Mouse (Mus musculus): ENCODE measurements around the gene Tsc1. TPM values are rescaled to one million over a fixed set of nuclear protein-coding genes. Genes with fewer than 3 reads are reported as not detected.

Gene Tsc1
- total RNA-seq, 1 experiment, result 14.9 TPM

DNA sequence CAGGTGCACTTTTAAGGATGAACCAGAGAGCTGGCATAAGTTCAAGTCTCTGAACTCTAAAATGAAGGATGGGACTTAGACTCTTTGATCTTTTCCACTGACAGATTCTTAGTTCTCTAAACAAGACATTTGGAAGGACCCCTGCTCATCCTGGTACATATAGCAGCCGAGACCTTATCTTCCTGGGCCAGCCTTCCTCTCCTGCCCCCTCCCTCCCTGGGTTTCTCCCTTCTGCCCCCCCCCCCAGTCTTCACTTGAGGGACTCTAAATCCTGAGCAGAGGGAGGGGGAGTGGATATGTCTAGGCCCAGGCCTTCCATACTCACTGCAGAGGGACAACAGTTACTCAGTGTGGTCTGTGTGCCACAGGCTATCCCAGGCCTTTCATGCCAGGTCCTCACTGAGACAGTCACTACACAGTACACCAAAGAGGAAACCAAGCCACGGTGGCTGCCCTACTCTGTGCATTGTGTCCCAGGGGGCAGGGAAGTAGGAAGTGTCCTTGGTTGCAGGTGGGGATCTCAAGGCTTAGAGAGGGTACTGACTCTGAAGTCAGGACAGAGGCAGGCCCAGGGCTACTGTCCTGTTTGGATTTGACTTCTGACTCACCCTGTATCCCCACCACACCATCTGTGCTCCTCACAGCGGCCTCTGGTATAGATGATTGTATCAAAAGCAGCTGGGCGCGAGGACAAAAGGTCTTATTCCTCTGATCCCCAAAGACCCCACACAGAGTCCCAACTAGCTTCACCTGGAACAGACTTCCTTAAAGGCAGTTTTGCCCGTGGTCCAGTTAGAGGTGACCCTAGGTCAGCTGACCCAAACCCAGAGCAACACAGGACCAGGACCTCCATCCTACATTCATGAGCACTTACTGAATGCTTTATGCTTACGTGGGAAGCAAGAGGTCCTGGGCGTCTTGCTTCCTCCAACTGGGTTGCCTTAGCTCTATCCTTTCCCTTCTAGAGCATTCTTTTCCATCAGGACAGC, 23.2 kb upstream of the Tsc1 start:
- Histone ChIP-seq H3K27ac (ENCODE audit: insufficient read depth, low read depth, low read length, poor library complexity, severe bottlenecking) (no peak overlapping the region), H3K4me1 (ENCODE audit: control insufficient read depth in 2 of 2, insufficient read depth in 2 of 2, low read length in 2 of 2, poor library complexity in 1 of 2) (peaks cover 0 to 5% of the 10 kb centered on the region in 2 experiments; a peak in 2 of 4 replicates), H3K9me3 (ENCODE audit: control insufficient read depth, insufficient read depth, low read depth, low read length) (no peaks in the 10 kb centered on the region), H3K4me3 (ENCODE audit: insufficient read depth in 1 of 2, low read depth in 1 of 2, low read length in 2 of 2, poor library complexity in 1 of 2, severe bottlenecking in 1 of 2) (no peak overlapping the region), H3K36me3 (ENCODE audit: control insufficient read depth, insufficient read depth, low read length, poor library complexity, severe bottlenecking) (no peaks in the 10 kb centered on the region), H3K9ac (ENCODE audit: insufficient read depth, low read depth, low read length, poor library complexity, severe bottlenecking) (no peak overlapping the region)
- in situ Hi-C loops (cut with MboI; ENCODE audit: low sequenced_read_pairs in 2 of 2, unreplicated experiment in 2 of 2), result no loop called here
- TF ChIP-seq HCFC1 (IDR thresholded peaks at IDR 0.05; ENCODE audit: borderline replicate concordance, insufficient read depth, low read length), result no peak
- TF ChIP-seq ZNF384 (IDR thresholded peaks at IDR 0.05; ENCODE audit: low read depth, low read length), result no peak
- no peak for TF ChIP-seq CHD2 (IDR thresholded peaks at IDR 0.05; ENCODE audit: low read depth, low read length)
- TF ChIP-seq MAFK (IDR thresholded peaks at IDR 0.05; ENCODE audit: insufficient read depth, low read depth, low read length), result no peak
- no peak for TF ChIP-seq ZC3H11A (IDR thresholded peaks at IDR 0.05; ENCODE audit: borderline replicate concordance, low read depth, low read length)
- no peak for DNase-seq (ENCODE audit: low read depth, low spot score)

DNA sequence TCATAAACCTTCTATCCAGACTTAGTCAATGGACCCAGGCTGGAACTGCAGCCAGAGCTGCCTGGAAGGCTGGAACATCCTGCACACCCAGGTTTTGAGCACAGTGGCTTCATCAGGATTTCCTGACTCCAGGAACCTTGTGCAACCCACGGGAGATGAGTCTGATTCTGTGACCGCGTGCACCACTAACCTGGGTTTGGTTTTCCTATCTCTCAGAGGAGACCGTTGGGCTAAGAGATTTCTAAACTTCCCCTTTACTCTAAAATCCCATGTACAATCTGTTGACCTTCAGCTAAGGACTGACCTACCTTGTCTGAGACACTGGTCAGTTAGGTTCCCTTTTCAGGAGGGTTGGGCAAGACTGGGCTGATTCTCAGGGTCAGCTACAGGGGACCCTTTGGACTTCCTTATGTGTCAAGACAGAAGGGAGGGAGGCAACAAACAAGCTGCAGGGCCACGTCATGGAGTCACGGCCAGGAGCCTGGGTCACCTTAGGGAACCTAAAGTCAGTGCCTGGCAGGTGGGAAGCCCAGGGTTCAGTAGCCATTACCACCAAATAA, 22.2 kb upstream of the Tsc1 start:
- Histone ChIP-seq H3K4me1 (ENCODE audit: control insufficient read depth in 2 of 2, insufficient read depth in 2 of 2, low read length in 2 of 2, poor library complexity in 1 of 2) (peaks cover 0 to 4% of the 10 kb centered on the region in 2 experiments; a peak in 2 of 4 replicates), H3K27ac (ENCODE audit: insufficient read depth, low read depth, low read length, poor library complexity, severe bottlenecking) (no peak overlapping the region), H3K4me3 (ENCODE audit: insufficient read depth in 1 of 2, low read depth in 1 of 2, low read length in 2 of 2, poor library complexity in 1 of 2, severe bottlenecking in 1 of 2) (no peak overlapping the region), H3K9me3 (ENCODE audit: control insufficient read depth, insufficient read depth, low read depth, low read length) (no peaks in the 10 kb centered on the region), H3K9ac (ENCODE audit: insufficient read depth, low read depth, low read length, poor library complexity, severe bottlenecking) (no peak overlapping the region), H3K36me3 (ENCODE audit: control insufficient read depth, insufficient read depth, low read length, poor library complexity, severe bottlenecking) (no peaks in the 10 kb centered on the region)
- TF ChIP-seq MAFK (IDR thresholded peaks at IDR 0.05; ENCODE audit: insufficient read depth, low read depth, low read length) (no peak), ZC3H11A (IDR thresholded peaks at IDR 0.05; ENCODE audit: borderline replicate concordance, low read depth, low read length) (no peak), ZNF384 (IDR thresholded peaks at IDR 0.05; ENCODE audit: low read depth, low read length) (no peak)
- no peak for DNase-seq (ENCODE audit: low read depth, low spot score)
- in situ Hi-C loops (cut with MboI; ENCODE audit: low sequenced_read_pairs in 2 of 2, unreplicated experiment in 2 of 2), result no loop called here

DNA sequence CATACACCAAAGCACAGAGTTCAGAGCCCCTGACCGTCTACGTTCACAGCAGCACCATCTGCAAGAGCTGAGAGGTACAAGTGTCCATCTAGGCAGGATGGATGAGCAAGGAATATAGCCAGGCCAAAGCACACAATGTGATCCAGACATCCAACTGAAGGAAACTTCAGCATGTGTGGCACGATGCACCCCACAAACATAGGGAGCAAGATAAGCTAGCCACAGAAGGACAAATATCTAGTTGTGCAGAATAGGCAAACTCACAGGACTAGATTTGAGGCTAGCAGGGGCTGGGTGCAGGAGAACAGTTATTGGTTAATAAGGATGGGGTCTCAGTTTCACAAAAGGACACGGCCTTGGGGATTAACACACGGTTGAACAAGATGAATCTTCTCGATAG, 21.7 kb upstream of the Tsc1 start:
- no peak for TF ChIP-seq ZNF384 (IDR thresholded peaks at IDR 0.05; ENCODE audit: low read depth, low read length)
- TF ChIP-seq MAFK (IDR thresholded peaks at IDR 0.05; ENCODE audit: insufficient read depth, low read depth, low read length), result no peak
- TF ChIP-seq HCFC1 (IDR thresholded peaks at IDR 0.05; ENCODE audit: borderline replicate concordance, insufficient read depth, low read length), result no peak
- TF ChIP-seq CHD2 (IDR thresholded peaks at IDR 0.05; ENCODE audit: low read depth, low read length), result no peak
- TF ChIP-seq ZC3H11A (IDR thresholded peaks at IDR 0.05; ENCODE audit: borderline replicate concordance, low read depth, low read length), result no peak
- in situ Hi-C loops (cut with MboI; ENCODE audit: low sequenced_read_pairs in 2 of 2, unreplicated experiment in 2 of 2), result no loop called here
- H3K9ac ChIP-seq (ENCODE audit: insufficient read depth, low read depth, low read length, poor library complexity, severe bottlenecking), result no peak overlapping the region
- no peak overlapping the region for H3K4me3 ChIP-seq (ENCODE audit: insufficient read depth in 1 of 2, low read depth in 1 of 2, low read length in 2 of 2, poor library complexity in 1 of 2, severe bottlenecking in 1 of 2)
- H3K9me3 ChIP-seq (ENCODE audit: control insufficient read depth, insufficient read depth, low read depth, low read length), result no peaks in the 10 kb centered on the region
- H3K36me3 ChIP-seq (ENCODE audit: control insufficient read depth, insufficient read depth, low read length, poor library complexity, severe bottlenecking), result no peaks in the 10 kb centered on the region
- H3K4me1 ChIP-seq (ENCODE audit: control insufficient read depth in 2 of 2, insufficient read depth in 2 of 2, low read length in 2 of 2, poor library complexity in 1 of 2), result peaks cover 0 to 4% of the 10 kb centered on the region in 2 experiments; a peak in 2 of 4 replicates
- DNase-seq (ENCODE audit: low read depth, low spot score), result no peak
- no peak overlapping the region for H3K27ac ChIP-seq (ENCODE audit: insufficient read depth, low read depth, low read length, poor library complexity, severe bottlenecking)

DNA sequence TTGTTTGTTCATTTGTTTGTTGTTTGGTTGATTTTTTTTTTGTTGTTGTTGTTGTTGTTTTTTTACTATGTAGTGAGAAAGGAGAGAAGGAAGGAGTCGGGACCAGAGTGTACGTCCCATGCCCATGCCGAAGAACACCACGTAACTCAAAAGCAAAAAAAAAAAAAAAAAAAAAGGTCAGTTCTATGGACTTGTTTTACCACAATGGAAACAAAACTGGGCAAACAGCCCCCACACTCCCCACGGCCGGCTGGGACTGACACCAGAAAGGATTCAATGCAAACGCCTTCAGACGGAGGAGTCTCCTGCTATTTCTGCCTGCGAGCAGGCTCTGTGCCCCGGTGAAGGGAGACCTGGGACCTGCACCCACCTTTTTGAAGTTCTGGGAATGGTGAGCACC, 20.5 kb upstream of the Tsc1 start:
- H3K36me3 ChIP-seq (ENCODE audit: control insufficient read depth, insufficient read depth, low read length, poor library complexity, severe bottlenecking), result no peaks in the 10 kb centered on the region
- H3K27ac ChIP-seq (ENCODE audit: insufficient read depth, low read depth, low read length, poor library complexity, severe bottlenecking), result no peak overlapping the region
- H3K4me1 ChIP-seq (ENCODE audit: control insufficient read depth in 2 of 2, insufficient read depth in 2 of 2, low read length in 2 of 2, poor library complexity in 1 of 2), result peaks cover 0 to 4% of the 10 kb centered on the region in 2 experiments; a peak in 2 of 4 replicates
- TF ChIP-seq ZNF384 (IDR thresholded peaks at IDR 0.05; ENCODE audit: low read depth, low read length), result peak; percentile 24; the same call in 1 of the 2 replicates
- no peak for TF ChIP-seq ZC3H11A (IDR thresholded peaks at IDR 0.05; ENCODE audit: borderline replicate concordance, low read depth, low read length)
- no peak for TF ChIP-seq MAFK (IDR thresholded peaks at IDR 0.05; ENCODE audit: insufficient read depth, low read depth, low read length)
- no peak for TF ChIP-seq CHD2 (IDR thresholded peaks at IDR 0.05; ENCODE audit: low read depth, low read length)
- TF ChIP-seq HCFC1 (IDR thresholded peaks at IDR 0.05; ENCODE audit: borderline replicate concordance, insufficient read depth, low read length), result no peak
- DNase-seq (ENCODE audit: low read depth, low spot score), result no peak
- no peaks in the 10 kb centered on the region for H3K9me3 ChIP-seq (ENCODE audit: control insufficient read depth, insufficient read depth, low read depth, low read length)
- no peak overlapping the region for H3K9ac ChIP-seq (ENCODE audit: insufficient read depth, low read depth, low read length, poor library complexity, severe bottlenecking)
- H3K4me3 ChIP-seq (ENCODE audit: insufficient read depth in 1 of 2, low read depth in 1 of 2, low read length in 2 of 2, poor library complexity in 1 of 2, severe bottlenecking in 1 of 2), result no peak overlapping the region
- in situ Hi-C loops (cut with MboI; ENCODE audit: low sequenced_read_pairs in 2 of 2, unreplicated experiment in 2 of 2), result no loop called here

All from ES-E14 (cell line).